Mouse (Mus musculus) limb, embryonic 11.5 days (tissue): ENCODE data around the gene Ndufaf3. TPM values are rescaled to one million over a fixed set of nuclear protein-coding genes. Genes with fewer than 3 reads are reported as not detected.
A peak's percentile ranks its signal among the peaks of the same experiment; 100 is the strongest.

ENCODE experiments used
- ATAC-seq: fragments of 200-750 bp; cut with Nextera tagmentation; 2 replicates; pipeline ENCODE4 v1.8.0; 2017; ENCODE audit warnings: low read depth; ENCODE audit not compliant: insufficient number of reproducible peaks, low FRiP score, low TSS enrichment
- DNase-seq: peaks from one replicate; pipeline ENCODE4 v3.0.0-alpha.2; 2015; ENCODE audit warnings: low spot score
- H3K27ac ChIP-seq: fragments of 300-500 bp; sonication (generic); replicated peaks from 2 replicates; pipeline ENCODE4 v1.5.1; 2014; ENCODE audit warnings: low read depth, mild to moderate bottlenecking, low read length
- H3K27me3 ChIP-seq: fragments of 300-500 bp; sonication (generic); 2 replicates; pipeline ENCODE4 v1.6.1; 2014; ENCODE audit warnings: mild to moderate bottlenecking, low read length, mixed read lengths; ENCODE audit not compliant: control insufficient read depth, insufficient read depth
- H3K36me3 ChIP-seq: fragments of 300-500 bp; sonication (generic); 2 replicates; pipeline ENCODE4 v1.6.1; 2014; ENCODE audit warnings: mild to moderate bottlenecking, low read length, moderate library complexity, mixed read lengths; ENCODE audit not compliant: control insufficient read depth, insufficient read depth
- H3K4me1 ChIP-seq: fragments of 300-500 bp; sonication (generic); 2 replicates; pipeline ENCODE4 v1.6.1; 2014; ENCODE audit warnings: low read length, mixed read lengths; ENCODE audit not compliant: control insufficient read depth, insufficient read depth
- H3K4me2 ChIP-seq: fragments of 300-500 bp; sonication (generic); 2 replicates; pipeline ENCODE4 v1.6.1; 2014; ENCODE audit warnings: low read depth, mild to moderate bottlenecking, moderate library complexity; ENCODE audit not compliant: severe bottlenecking
- H3K4me3 ChIP-seq: fragments of 300-500 bp; sonication (generic); 2 replicates; pipeline ENCODE4 v1.5.1; 2014; ENCODE audit warnings: low read depth, low read length
- H3K9ac ChIP-seq: fragments of 300-500 bp; sonication (generic); 2 replicates; pipeline ENCODE4 v1.6.1; 2014; ENCODE audit warnings: mild to moderate bottlenecking, low read length
- H3K9me3 ChIP-seq: fragments of 300-500 bp; sonication (generic); 2 replicates; pipeline ENCODE4 v1.6.1; 2016; ENCODE audit warnings: low read length; ENCODE audit not compliant: control insufficient read depth
- WGBS: fragments of 180-500 bp; shearing (Covaris S2); extraction: QIAGEN DNeasy Blood & Tissue Kit; methylation state at CpG from one replicate; pipeline ENCODE4 v1.1.7; 2014; 5-methylcytosine and 5-hydroxymethylcytosine counted together
- microRNA counts: library from miRNA; unstranded; fragments of <30 nt; microRNA quantifications from one replicate; lab custom pipeline; 2016
- microRNA-seq: library from miRNA; unstranded; fragments of <30 nt; microRNA quantifications from one replicate; pipeline ENCODE4, GENCODE M21; 2016
- polyA plus RNA-seq: library from polyadenylated mRNA; unstranded; fragments of >200 nt; fragmentation: Nextera tagmentation; extraction: Ambion mirVana; gene quantifications from 2 replicates; pipeline ENCODE4 v1.2.1, GENCODE M21; 2014

Gene Ndufaf3
- polyA plus RNA-seq, 1 experiment from 2014 or later = 47.5 TPM

GRCm38 (mm10) chr9:108517253-108517930 is 49.8 kb downstream of the Ndufaf3 start:
- H3K27me3 ChIP-seq = no peaks in the 10 kb centered on the region
- H3K4me2 ChIP-seq = peak overlapping the region; percentile 82
- peaks cover 3% of the 10 kb centered on the region; the same call in 1 of the 2 replicates for H3K4me1 ChIP-seq
- DNase-seq (peak; percentile 89), ATAC-seq (peak; percentile 85)
- peak overlapping the region; percentile 98 for H3K9ac ChIP-seq
- no peaks in the 10 kb centered on the region for H3K9me3 ChIP-seq
- peaks cover 24% of the 10 kb centered on the region; the same call in 1 of the 2 replicates for H3K36me3 ChIP-seq
- peak overlapping the region; percentile 98 for H3K27ac ChIP-seq
- under 1% methylated on average over 72 of the region's 95 CpGs for WGBS
- peak overlapping the region; percentile 96 for H3K4me3 ChIP-seq

- DNase-seq = peak; percentile 97
- peak within 1 kb of the TSS; percentile 98 for H3K27ac ChIP-seq
- peak within 1 kb of the TSS; percentile 82 for H3K4me2 ChIP-seq
- ATAC-seq = peak; percentile 93
- no peaks in the 10 kb centered on the region for H3K9me3 ChIP-seq
- peak within 1 kb of the TSS; percentile 96 for H3K4me3 ChIP-seq
- WGBS = 1% methylated on average over 52 of the region's 55 CpGs
- peak within 1 kb of the TSS; percentile 98 for H3K9ac ChIP-seq
- H3K27me3 ChIP-seq = no peaks in the 10 kb centered on the region
- peaks cover 3% of the 10 kb centered on the region; the same call in 1 of the 2 replicates for H3K4me1 ChIP-seq
- peaks cover 24% of the 10 kb centered on the region; the same call in 1 of the 2 replicates for H3K36me3 ChIP-seq
Measured at GRCm38 (mm10) chr9:108516380-108517251, 50.6 kb downstream of the Ndufaf3 start, which contains the start of gene Qrich1. Gene Qrich1, plus strand, starts transcription at chr9:108516806.

MicroRNA genes within 50 kb of the gene (microRNA counts, 519-probe panel; counts per million panel counts)
- microRNA mmu-miR-191 (lab: Ali Mortazavi, UCI) = 3,800 counts per million, percentile 53 among the panel's probes with 10 or more counts
- 3,109 counts per million, percentile 38 among the panel's probes with 10 or more counts for microRNA mmu-miR-425 (lab: Ali Mortazavi, UCI)

Small RNA genes lying within 50 kb of the gene (microRNA-seq; reads per million reads assigned to microRNA genes)
- gene Gm24083 = not detected
- gene Mir191 = not detected
- gene Mir425 = 2,040 reads per million, percentile 82 among the genes with 10 or more reads in this experiment

Other genes with a start within 250 kb of the Ndufaf3 start
- gene Gpx1, start 228.5 kb downstream of the Ndufaf3 start, polyA plus RNA-seq = 798 and 887 TPM in 2 replicates
- 130 and 133 TPM in 2 replicates for gene Usp4, start 219.6 kb downstream of the Ndufaf3 start, polyA plus RNA-seq
- 0.57 and 0.87 TPM in 2 replicates for gene 1700102P08Rik, start 174.6 kb downstream of the Ndufaf3 start, polyA plus RNA-seq
- gene Ccdc36, start 138.9 kb downstream of the Ndufaf3 start, polyA plus RNA-seq = 1.3 and 1.5 TPM in 2 replicates
- gene BC048562, start 131.0 kb downstream of the Ndufaf3 start, polyA plus RNA-seq = not detected in 2 replicates
- gene Ccdc71, start 106.9 kb downstream of the Ndufaf3 start, polyA plus RNA-seq = 46.0 and 55.5 TPM in 2 replicates
- 13.6 and 17.2 TPM in 2 replicates for gene Klhdc8b, start 105.9 kb downstream of the Ndufaf3 start, polyA plus RNA-seq
- gene Lamb2, start 87.7 kb downstream of the Ndufaf3 start, polyA plus RNA-seq = 18.0 and 18.9 TPM in 2 replicates
- gene Usp19, start 76.8 kb downstream of the Ndufaf3 start, polyA plus RNA-seq = 73.6 and 81.7 TPM in 2 replicates
- 126 and 138 TPM in 2 replicates for gene Qars, start 59.7 kb downstream of the Ndufaf3 start, polyA plus RNA-seq
- gene Qrich1, start 50.6 kb downstream of the Ndufaf3 start, polyA plus RNA-seq = 164 and 167 TPM in 2 replicates
- gene Impdh2, start 7.1 kb downstream of the Ndufaf3 start, polyA plus RNA-seq = 237 and 247 TPM in 2 replicates
- 183 and 195 TPM in 2 replicates for gene Dalrd3, start 2.5 kb upstream of the Ndufaf3 start, polyA plus RNA-seq
- gene Wdr6, start 11.3 kb upstream of the Ndufaf3 start, polyA plus RNA-seq = 152 and 167 TPM in 2 replicates
- 6.7 and 7.2 TPM in 2 replicates for gene P4htm, start 30.2 kb upstream of the Ndufaf3 start, polyA plus RNA-seq
- 45.0 and 49.8 TPM in 2 replicates for gene Arih2, start 82.0 kb upstream of the Ndufaf3 start, polyA plus RNA-seq
- gene Slc25a20, start 94.7 kb upstream of the Ndufaf3 start, polyA plus RNA-seq = 23.2 and 31.4 TPM in 2 replicates
- 32.5 and 35.2 TPM in 2 replicates for gene Prkar2a, start 121.9 kb upstream of the Ndufaf3 start, polyA plus RNA-seq
- gene Ip6k2, start 216.4 kb upstream of the Ndufaf3 start, polyA plus RNA-seq = 129 and 136 TPM in 2 replicates
- 13.9 and 15.7 TPM in 2 replicates for gene Nckipsd, start 240.9 kb upstream of the Ndufaf3 start, polyA plus RNA-seq